22 mouse cellular contexts compared by ENCODE assay signal in genomic region chrX:134359336-134359735, GRCm38 (mm10). TPM values are rescaled to one million over a fixed set of nuclear protein-coding genes. Genes with fewer than 3 reads are reported as not detected.
DNase-seq lines count a peak whose midpoint lies in the region; ATAC-seq and TF ChIP-seq lines count a peak whose summit lies in the region.
"Had no signal": no experiment of that assay in that cellular context is flagged by ENCODE, and none has a peak within 500 bp of the region (broad histone marks: within the 10 kb centered on the region; RNA-seq: fewer than 3 reads in every experiment).

No protein-coding gene starts in this region.

- no peak overlapping the region for H3K4me3 ChIP-seq in lung, postnatal 0 days (ENCODE audit: low read depth, low read length)
- no peak overlapping the region for H3K4me3 ChIP-seq in hindbrain, embryonic 13.5 days
- H3K4me3 ChIP-seq: heart, embryonic 12.5 days; hindbrain, embryonic 15.5 days; intestine, embryonic 15.5 days; limb, embryonic 13.5 days; liver, embryonic 15.5 days; neural tube, embryonic 15.5 days had no signal

- no peak for TF ChIP-seq CTCF in brain, embryonic 14.5 days (IDR thresholded peaks at IDR 0.05; ENCODE audit: borderline replicate concordance, extremely low read depth, insufficient read depth, insufficient read length)
- TF ChIP-seq CTCF in lung, postnatal 0 days (IDR thresholded peaks at IDR 0.05), result no peak

- peak; percentile 10 for DNase-seq in adrenal gland, postnatal 10 days
- no peak for DNase-seq in adrenal gland, adult 18-20 months (ENCODE audit: low spot score in 2 of 2)
- peak; percentile 20 for DNase-seq in brain, embryonic 14.5 days (ENCODE audit: low read depth)
- peak; percentile 77 for DNase-seq in lung, postnatal 0 days (ENCODE audit: low spot score)
- DNase-seq in right cerebral cortex, postnatal 10 days (ENCODE audit: low spot score in 2 of 2), result no peak
- DNase-seq in left cerebral cortex, adult 11 months (ENCODE audit: low spot score), result no peak
- DNase-seq: cerebellum, adult 11 months; cerebellum, postnatal 14 days; embryo, embryonic 11 days; heart, postnatal 14 days; right cerebral cortex, postnatal 25 days; thymus, adult 2 months had no signal

- H3K9ac ChIP-seq in lung, postnatal 0 days (replicated peaks; ENCODE audit: low read depth), result no peak overlapping the region
- no peak overlapping the region for H3K9ac ChIP-seq in hindbrain, embryonic 13.5 days
- H3K9ac ChIP-seq: heart, embryonic 12.5 days; hindbrain, embryonic 15.5 days; intestine, embryonic 15.5 days; limb, embryonic 13.5 days; liver, embryonic 15.5 days; neural tube, embryonic 15.5 days had no signal

- no peak overlapping the region for H3K27ac ChIP-seq in lung, postnatal 0 days (ENCODE audit: low read length)
- H3K27ac ChIP-seq in hindbrain, embryonic 13.5 days, result no peak overlapping the region
- H3K27ac ChIP-seq: hindbrain, embryonic 15.5 days; intestine, embryonic 15.5 days; limb, embryonic 13.5 days; liver, embryonic 15.5 days; neural tube, embryonic 15.5 days had no signal

- no peaks in the 10 kb centered on the region for H3K9me3 ChIP-seq in lung, postnatal 0 days (ENCODE audit: low read length)
- no peaks in the 10 kb centered on the region for H3K9me3 ChIP-seq in hindbrain, embryonic 13.5 days
- H3K9me3 ChIP-seq: heart, embryonic 12.5 days; hindbrain, embryonic 15.5 days; intestine, embryonic 15.5 days; limb, embryonic 13.5 days; liver, embryonic 15.5 days; neural tube, embryonic 15.5 days had no signal

- no peaks in the 10 kb centered on the region for H3K36me3 ChIP-seq in lung, postnatal 0 days (ENCODE audit: insufficient read depth, low read length)
- H3K36me3 ChIP-seq in hindbrain, embryonic 13.5 days, result no peaks in the 10 kb centered on the region
- H3K36me3 ChIP-seq: hindbrain, embryonic 15.5 days; intestine, embryonic 15.5 days; neural tube, embryonic 15.5 days had no signal

- peak; percentile 88 for TF ChIP-seq EP300 in lung, postnatal 0 days (IDR thresholded peaks at IDR 0.05)

- TF ChIP-seq POLR2A in brain, embryonic 14.5 days (IDR thresholded peaks at IDR 0.05; ENCODE audit: borderline replicate concordance, extremely low read depth, insufficient read depth, insufficient read length, poor library complexity, severe bottlenecking), result no peak

- H3K4me1 ChIP-seq in lung, postnatal 0 days (ENCODE audit: insufficient read depth, low read depth, low read length), result no peaks in the 10 kb centered on the region
- no peaks in the 10 kb centered on the region for H3K4me1 ChIP-seq in hindbrain, embryonic 13.5 days (replicated peaks)
- H3K4me1 ChIP-seq: heart, embryonic 12.5 days; hindbrain, embryonic 15.5 days; intestine, embryonic 15.5 days; limb, embryonic 13.5 days; liver, embryonic 15.5 days; neural tube, embryonic 15.5 days had no signal

- ATAC-seq in lung, postnatal 0 days, result peak; percentile 89
- ATAC-seq in megakaryocyte progenitor cell, adult 5-6 weeks (replicated peaks; ENCODE audit: poor library complexity), result peak; percentile 70
- ATAC-seq in hindbrain, embryonic 13.5 days (ENCODE audit: low FRiP score), result no peak
- ATAC-seq: intestine, embryonic 15.5 days; midbrain, embryonic 16.5 days had no signal

- H3K27me3 ChIP-seq in lung, postnatal 0 days (replicated peaks; ENCODE audit: insufficient read depth, low read length), result no peaks in the 10 kb centered on the region
- H3K27me3 ChIP-seq in hindbrain, embryonic 13.5 days, result no peaks in the 10 kb centered on the region
- H3K27me3 ChIP-seq: heart, embryonic 12.5 days; hindbrain, embryonic 15.5 days; intestine, embryonic 15.5 days; limb, embryonic 13.5 days; liver, embryonic 15.5 days; neural tube, embryonic 15.5 days had no signal

- no peak overlapping the region for H3K4me2 ChIP-seq in lung, postnatal 0 days (replicated peaks; ENCODE audit: low read depth, low read length)
- no peak overlapping the region for H3K4me2 ChIP-seq in hindbrain, embryonic 13.5 days
- H3K4me2 ChIP-seq: heart, embryonic 12.5 days; hindbrain, embryonic 15.5 days; intestine, embryonic 15.5 days; limb, embryonic 13.5 days; liver, embryonic 15.5 days; neural tube, embryonic 15.5 days had no signal

- WGBS in lung, postnatal 0 days, result 57% methylated on average over 4 of the region's 4 CpGs
- WGBS in hindbrain, embryonic 13.5 days, result 87% methylated on average over 4 of the region's 4 CpGs

RNA-seq across cellular contexts. Expression of gene Drp2, which starts 45.0 kb away (rescaled TPM):
- 1 to 10 TPM in 1 of 2 experiments, under 1 TPM in 1; 0.51 to 1.3 TPM for total RNA-seq in adrenal gland, postnatal 10 days (2021)
- under 1 TPM; 0.30 to 0.32 TPM for total RNA-seq in adrenal gland, adult 18-20 months (2021)
- polyA plus RNA-seq in brain, embryonic 14.5 days (2012; rRNA removed), result 32.4 and 42.6 TPM in 2 replicates
- 0.06 and 0.17 TPM in 2 replicates for polyA plus RNA-seq in lung, postnatal 0 days (2015; fragmentation: Nextera tagmentation; extraction: Ambion mirVana)
- total RNA-seq in megakaryocyte progenitor cell, adult 5-6 weeks (2015), result 0.10 and 0.57 TPM in 2 replicates
- total RNA-seq in megakaryocyte progenitor cell, adult 5-6 weeks (2017), result 0.27 TPM in 1 of 2 replicates, not detected in the other
- 19.0 and 20.8 TPM in 2 replicates for polyA plus RNA-seq in hindbrain, embryonic 13.5 days (2015; fragmentation: Nextera tagmentation; extraction: Ambion mirVana)

RNA-seq across cellular contexts. Expression of gene Cenpi, which starts 51.5 kb away (rescaled TPM):
- 1 to 10 TPM; 4.8 to 8.3 TPM for total RNA-seq in adrenal gland, postnatal 10 days (2021)
- total RNA-seq in adrenal gland, adult 18-20 months (2021), result 1 to 10 TPM; 1.7 to 2.2 TPM
- polyA plus RNA-seq in brain, embryonic 14.5 days (2012; rRNA removed), result 5.6 and 10.9 TPM in 2 replicates
- polyA plus RNA-seq in lung, postnatal 0 days (2015; fragmentation: Nextera tagmentation; extraction: Ambion mirVana), result 1.8 and 2.0 TPM in 2 replicates
- 34.5 and 38.5 TPM in 2 replicates for total RNA-seq in megakaryocyte progenitor cell, adult 5-6 weeks (2015)
- total RNA-seq in megakaryocyte progenitor cell, adult 5-6 weeks (2017), result 35.3 and 42.9 TPM in 2 replicates
- polyA plus RNA-seq in hindbrain, embryonic 13.5 days (2015; fragmentation: Nextera tagmentation; extraction: Ambion mirVana), result 6.7 and 9.3 TPM in 2 replicates
- total RNA-seq: gastrocnemius, adult 18-20 months had no signal

Comparison
In these comparisons a context has a peak if more than half of its experiments do, and no peak if none do; other contexts are left out.
1. DNase-seq: peak in adrenal gland, postnatal 10 days (single experiment), brain, embryonic 14.5 days (single experiment) and lung, postnatal 0 days (single experiment); none in adrenal gland, adult 18-20 months (0 of 2), right cerebral cortex, postnatal 10 days (0 of 2) and left cerebral cortex, adult 11 months (single experiment).